Mouse (Mus musculus): ENCODE measurements around the gene Ankrd11.

DNA sequence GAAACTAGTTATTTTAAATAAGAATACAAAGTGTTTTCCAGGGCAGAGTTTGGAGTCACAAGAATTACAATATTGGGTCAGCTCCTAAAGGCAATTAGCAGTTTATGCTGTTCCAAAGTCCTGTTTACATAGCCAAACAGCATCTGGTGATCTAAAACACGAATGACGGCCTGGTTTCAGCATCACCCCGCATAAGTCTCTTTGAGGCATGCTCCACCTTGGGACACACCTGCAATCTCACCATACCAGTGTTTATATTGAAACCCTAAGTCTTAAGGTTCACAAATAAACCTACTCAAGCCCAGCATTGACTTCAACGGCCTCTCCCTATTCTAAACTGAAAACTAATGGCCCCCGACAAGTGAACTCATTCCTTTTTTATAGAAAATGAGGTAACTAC is 81.8 kb downstream of the Ankrd11 start:
- TF ChIP-seq POLR2A (IDR thresholded peaks at IDR 0.05; ENCODE audit: borderline replicate concordance, low read depth, low read length) (no peak), CTCF (IDR thresholded peaks at IDR 0.05; ENCODE audit: low read depth, low read length) (no peak)
